Mouse (Mus musculus) cerebellum, adult 18-20 months (tissue): ENCODE measurements around the gene Polr1d.

ENCODE experiments used
- DNase-seq, 2 experiments: peaks; one replicate each; pipeline ENCODE4 v3.0.0; 2021

Polr1d gene

DNA sequence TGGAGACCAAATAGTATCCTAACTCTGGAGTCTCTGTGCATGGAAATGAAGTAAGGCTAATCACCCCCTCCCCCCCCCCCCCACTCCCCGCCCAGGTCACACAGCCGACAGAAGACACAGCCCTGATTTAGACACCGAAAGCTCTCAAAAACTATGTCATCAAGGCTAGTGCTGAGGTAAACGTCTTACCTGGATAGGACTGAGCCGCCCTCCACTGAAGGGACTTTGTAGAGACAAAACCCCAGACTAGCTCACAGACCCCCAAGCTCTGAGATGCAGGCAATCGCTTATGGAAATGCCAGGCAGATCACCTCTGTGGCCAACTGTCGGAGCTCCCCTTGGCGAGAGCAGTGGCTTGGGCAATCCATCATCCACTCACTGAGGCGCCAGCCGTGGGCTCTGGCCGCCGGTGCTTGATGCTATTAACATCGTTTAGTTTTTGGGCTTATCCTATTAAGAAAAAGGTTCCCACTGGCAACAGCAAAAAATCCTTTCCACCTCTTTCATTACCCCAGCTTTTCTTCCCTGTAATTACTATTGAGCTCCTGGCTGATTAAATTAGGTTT, 78.0 kb downstream of the Polr1d start:
- DNase-seq, result no peak

DNA sequence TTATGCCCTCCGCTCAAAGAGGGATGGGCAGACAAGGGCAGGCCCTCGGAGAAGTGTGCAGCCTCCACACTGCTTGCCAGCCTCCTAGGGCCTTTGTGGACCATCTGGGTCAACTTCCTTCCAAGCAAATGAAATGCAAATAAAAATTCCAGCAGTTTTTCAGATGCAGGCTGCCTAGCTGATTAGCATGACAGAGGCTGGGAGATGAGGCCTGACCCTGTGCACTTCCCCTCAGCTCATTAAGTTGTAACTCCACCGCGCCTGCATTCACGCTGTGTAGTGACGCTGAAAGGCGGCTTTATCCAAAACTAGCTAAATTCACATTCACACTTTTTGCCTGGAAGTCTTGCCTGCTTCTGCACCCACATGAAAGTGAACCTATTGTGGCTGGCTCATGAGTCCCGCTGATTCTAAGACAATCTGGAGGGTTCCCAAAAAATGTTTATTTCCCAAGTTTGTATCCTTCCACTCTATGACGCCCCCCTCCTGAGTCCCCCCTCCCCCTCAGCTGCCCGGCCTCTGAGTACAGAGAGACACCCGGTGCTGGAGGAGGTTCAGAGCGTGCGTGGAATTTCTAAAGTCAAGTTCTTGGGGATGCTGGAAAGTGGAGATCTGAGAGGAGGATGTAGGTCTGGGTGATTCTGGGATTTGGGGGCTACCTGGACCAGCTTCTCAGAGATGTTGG, 78.7 kb downstream of the Polr1d start:
- DNase-seq, result no peak

DNA sequence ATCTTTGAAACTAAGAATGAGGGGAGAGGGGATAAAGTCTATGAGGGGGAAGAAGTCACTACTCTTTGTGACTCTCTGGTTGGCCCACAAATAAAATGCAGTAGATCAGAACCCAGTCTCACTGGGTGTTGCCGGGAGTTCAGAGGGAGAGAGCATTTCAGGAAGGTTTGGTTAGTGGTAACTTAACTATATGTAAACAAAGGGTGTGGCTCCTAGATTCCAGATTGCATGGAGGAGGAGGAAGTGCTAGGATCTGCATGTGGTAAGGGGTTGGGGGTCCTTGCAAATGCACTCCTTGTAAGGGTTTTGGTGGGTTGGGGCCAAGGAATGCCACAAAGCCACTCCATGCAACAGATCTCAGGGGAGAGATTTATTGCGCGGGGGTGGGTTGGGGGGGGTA, 79.5 kb downstream of the Polr1d start:
- DNase-seq, result no peak

DNA sequence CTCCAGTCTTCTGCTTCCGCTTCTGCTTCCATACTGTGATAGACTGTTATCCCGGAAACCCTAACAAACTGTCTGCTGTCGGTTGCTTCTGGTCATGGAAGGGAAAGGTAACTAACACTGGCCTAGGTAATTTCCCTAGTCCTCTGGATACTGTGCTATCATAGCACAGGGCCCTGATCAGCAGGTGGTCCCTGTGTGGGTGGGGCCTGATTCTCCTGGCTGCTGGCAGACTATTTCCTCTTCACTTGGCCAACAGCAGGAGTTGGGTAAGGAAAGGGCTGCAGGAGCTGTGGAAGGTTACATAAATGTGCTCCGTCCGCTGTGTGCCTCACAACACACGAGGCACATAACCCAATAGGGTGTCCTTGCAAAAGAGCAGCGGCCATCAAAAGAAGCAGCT, 80.6 kb downstream of the Polr1d start:
- DNase-seq, result no peak

GRCm38 (mm10) chr5:147159320-147159719, 82.5 kb downstream of the Polr1d start:
- DNase-seq, result no peak

DNA sequence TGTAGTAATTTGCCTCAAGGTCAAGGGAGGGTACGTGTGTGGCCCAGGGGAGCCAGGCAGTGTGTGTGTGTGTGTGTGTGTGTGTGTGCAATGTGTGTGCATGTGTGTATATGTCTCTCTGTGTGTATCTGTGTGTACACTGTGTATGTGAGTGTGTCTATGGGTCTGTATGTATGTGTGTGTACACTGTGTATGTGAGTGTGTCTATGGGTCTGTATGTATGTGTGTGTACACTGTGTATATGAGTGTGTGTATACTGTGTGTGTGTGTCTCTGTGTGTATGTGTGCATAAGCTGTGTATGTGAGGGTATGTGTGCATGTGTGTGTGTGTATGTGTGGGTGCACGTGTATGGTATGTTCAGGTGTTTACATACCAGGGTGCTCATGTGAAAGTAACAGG, 82.9 kb downstream of the Polr1d start:
- no peak for DNase-seq
